In the genomic region with DNA sequence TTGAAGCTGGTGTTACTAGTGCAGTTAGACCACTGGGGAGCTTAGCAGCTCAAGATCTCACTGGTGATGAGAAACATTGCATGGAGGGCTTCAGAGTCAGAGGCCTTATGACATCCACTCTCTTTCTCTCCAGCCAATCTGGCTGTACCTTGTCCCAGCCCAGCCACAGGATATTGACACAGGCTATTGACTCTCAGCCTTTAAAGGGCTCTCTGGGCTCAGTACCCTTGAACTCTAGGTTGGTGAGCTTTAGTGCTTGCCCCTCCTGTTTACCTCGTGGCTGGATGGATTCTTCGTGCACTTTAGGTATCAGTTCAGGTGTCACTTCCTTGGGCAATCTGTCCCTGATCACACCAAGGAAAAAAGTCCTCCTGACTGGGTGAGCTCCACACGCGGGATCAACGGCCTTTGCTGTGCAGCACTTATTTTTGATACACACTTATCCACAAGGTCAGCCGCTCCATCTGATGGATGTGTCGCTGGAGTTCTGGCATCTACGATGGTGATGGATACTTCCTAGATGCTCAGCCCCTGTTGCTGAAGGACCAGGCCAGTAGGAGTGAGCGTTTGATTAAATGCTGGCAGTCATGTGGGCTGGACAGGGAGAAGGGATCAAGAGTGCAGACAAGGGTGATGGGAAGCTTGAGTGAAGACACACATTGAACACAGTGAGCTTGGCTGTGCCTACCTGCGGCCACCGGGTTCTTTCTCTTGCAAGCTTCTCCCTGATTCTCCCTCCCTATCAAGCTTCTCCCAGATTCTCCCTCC, we compare ENCODE assay signal across 23 mouse cellular contexts.
DNase-seq lines count a peak whose midpoint lies in the region; ATAC-seq and TF ChIP-seq lines count a peak whose summit lies in the region.
"Had no signal": no experiment of that assay in that cellular context is flagged by ENCODE, and none has a peak within 500 bp of the region (broad histone marks: within the 10 kb centered on the region; RNA-seq: fewer than 3 reads in every experiment).

No protein-coding gene starts in this region.

- H3K9me3 ChIP-seq in heart, embryonic 10.5 days = no peaks in the 10 kb centered on the region
- H3K9me3 ChIP-seq in heart, embryonic 11.5 days (replicated peaks; ENCODE audit: control insufficient read depth, low read length) = no peaks in the 10 kb centered on the region
- no peaks in the 10 kb centered on the region for H3K9me3 ChIP-seq in liver, embryonic 12.5 days (replicated peaks)
- H3K9me3 ChIP-seq in liver, embryonic 15.5 days (replicated peaks) = no peaks in the 10 kb centered on the region
- no peaks in the 10 kb centered on the region for H3K9me3 ChIP-seq in embryonic facial prominence, embryonic 10.5 days
- no peaks in the 10 kb centered on the region for H3K9me3 ChIP-seq in forebrain, postnatal 0 days (ENCODE audit: low read length)
- H3K9me3 ChIP-seq: embryonic facial prominence, embryonic 15.5 days; forebrain, embryonic 15.5 days; heart, embryonic 13.5 days; hindbrain, embryonic 12.5 days had no signal

- no peaks in the 10 kb centered on the region for H3K27me3 ChIP-seq in heart, embryonic 10.5 days (ENCODE audit: insufficient read depth, poor library complexity, severe bottlenecking)
- no peaks in the 10 kb centered on the region for H3K27me3 ChIP-seq in heart, embryonic 11.5 days (ENCODE audit: control insufficient read depth, insufficient read depth, low read length)
- no peaks in the 10 kb centered on the region for H3K27me3 ChIP-seq in liver, embryonic 12.5 days (replicated peaks)
- H3K27me3 ChIP-seq in liver, embryonic 15.5 days = no peaks in the 10 kb centered on the region
- no peaks in the 10 kb centered on the region for H3K27me3 ChIP-seq in embryonic facial prominence, embryonic 10.5 days (replicated peaks; ENCODE audit: low read depth, poor library complexity, severe bottlenecking)
- H3K27me3 ChIP-seq in forebrain, postnatal 0 days (ENCODE audit: insufficient read depth, low read length) = no peaks in the 10 kb centered on the region
- H3K27me3 ChIP-seq: CH12.LX; embryonic facial prominence, embryonic 15.5 days; forebrain, embryonic 15.5 days; heart, embryonic 13.5 days; hindbrain, embryonic 12.5 days; Patski had no signal

- peaks cover 15% of the 10 kb centered on the region; the same call in 1 of the 2 replicates for H3K4me1 ChIP-seq in heart, embryonic 10.5 days
- peaks cover 5% of the 10 kb centered on the region; the same call in 1 of the 2 replicates for H3K4me1 ChIP-seq in heart, embryonic 11.5 days (ENCODE audit: control insufficient read depth, insufficient read depth, low read length)
- H3K4me1 ChIP-seq in liver, embryonic 12.5 days = no peaks in the 10 kb centered on the region
- no peaks in the 10 kb centered on the region for H3K4me1 ChIP-seq in liver, embryonic 15.5 days (replicated peaks)
- no peaks in the 10 kb centered on the region for H3K4me1 ChIP-seq in embryonic facial prominence, embryonic 10.5 days
- 0 out of 2 replicates have a peak, but pooled peaks cover 4% of the 10 kb centered on the region for H3K4me1 ChIP-seq in forebrain, postnatal 0 days (ENCODE audit: insufficient read depth)
- H3K4me1 ChIP-seq: embryonic facial prominence, embryonic 15.5 days; forebrain, embryonic 15.5 days; hindbrain, embryonic 12.5 days had no signal

- H3K4me2 ChIP-seq in heart, embryonic 11.5 days = no peak overlapping the region
- no peak overlapping the region for H3K4me2 ChIP-seq in liver, embryonic 12.5 days
- no peak overlapping the region for H3K4me2 ChIP-seq in liver, embryonic 15.5 days
- no peak overlapping the region for H3K4me2 ChIP-seq in forebrain, postnatal 0 days (ENCODE audit: low read depth)
- H3K4me2 ChIP-seq: embryonic facial prominence, embryonic 15.5 days; forebrain, embryonic 15.5 days; heart, embryonic 13.5 days; hindbrain, embryonic 12.5 days had no signal

- no peak overlapping the region for H3K9ac ChIP-seq in heart, embryonic 11.5 days (ENCODE audit: low read depth, low read length)
- H3K9ac ChIP-seq in liver, embryonic 12.5 days = no peak overlapping the region
- no peak overlapping the region for H3K9ac ChIP-seq in liver, embryonic 15.5 days
- no peak overlapping the region for H3K9ac ChIP-seq in forebrain, postnatal 0 days
- H3K9ac ChIP-seq: embryonic facial prominence, embryonic 15.5 days; forebrain, embryonic 15.5 days; heart, embryonic 13.5 days; hindbrain, embryonic 12.5 days had no signal

- peak; percentile 39 for DNase-seq in heart, embryonic 10.5 days (ENCODE audit: low spot score)
- DNase-seq in lung, postnatal 25 days (ENCODE audit: low spot score) = peak; percentile 34
- DNase-seq in lung, postnatal 14 days = no peak
- no peak for DNase-seq in embryonic facial prominence, embryonic 10.5 days (ENCODE audit: low spot score)
- DNase-seq in forebrain, postnatal 0 days = no peak
- DNase-seq: adrenal gland, postnatal 36 days; cerebellum, adult 2 months; cerebellum, postnatal 10 days; gastrocnemius, postnatal 10 days; heart, postnatal 4 days had no signal

- no peak for ATAC-seq in heart, embryonic 11.5 days (replicated peaks; ENCODE audit: insufficient number of reproducible peaks, low FRiP score, low TSS enrichment)
- peak; percentile 71 for ATAC-seq in liver, embryonic 12.5 days
- ATAC-seq in liver, embryonic 15.5 days (ENCODE audit: insufficient read depth) = peak; percentile 76
- no peak for ATAC-seq in forebrain, postnatal 0 days
- ATAC-seq: activated CD4-positive, CD25-positive, alpha-beta regulatory T cell, adult 4 months; forebrain, embryonic 15.5 days; hindbrain, embryonic 16.5 days had no signal

- H3K36me3 ChIP-seq in heart, embryonic 10.5 days = no peaks in the 10 kb centered on the region
- H3K36me3 ChIP-seq in heart, embryonic 11.5 days (ENCODE audit: control insufficient read depth, insufficient read depth, low read length) = no peaks in the 10 kb centered on the region
- H3K36me3 ChIP-seq in liver, embryonic 12.5 days = no peaks in the 10 kb centered on the region
- no peaks in the 10 kb centered on the region for H3K36me3 ChIP-seq in liver, embryonic 15.5 days (replicated peaks)
- H3K36me3 ChIP-seq in embryonic facial prominence, embryonic 10.5 days (replicated peaks) = no peaks in the 10 kb centered on the region
- no peaks in the 10 kb centered on the region for H3K36me3 ChIP-seq in forebrain, postnatal 0 days (ENCODE audit: insufficient read depth)
- H3K36me3 ChIP-seq: embryonic facial prominence, embryonic 15.5 days; forebrain, embryonic 15.5 days; heart, embryonic 13.5 days; hindbrain, embryonic 12.5 days had no signal

- H3K4me3 ChIP-seq in heart, embryonic 10.5 days = no peak overlapping the region
- H3K4me3 ChIP-seq in heart, embryonic 11.5 days (ENCODE audit: low read depth, low read length) = no peak overlapping the region
- no peak overlapping the region for H3K4me3 ChIP-seq in liver, embryonic 12.5 days
- H3K4me3 ChIP-seq in liver, embryonic 15.5 days (replicated peaks) = no peak overlapping the region
- no peak overlapping the region for H3K4me3 ChIP-seq in embryonic facial prominence, embryonic 10.5 days
- no peak overlapping the region for H3K4me3 ChIP-seq in forebrain, postnatal 0 days (ENCODE audit: low read depth, low read length)
- H3K4me3 ChIP-seq: embryonic facial prominence, embryonic 15.5 days; erythroblast, embryonic 14.5 days; forebrain, embryonic 15.5 days; heart, adult 2 months; heart, embryonic 13.5 days; hindbrain, embryonic 12.5 days had no signal

- 85% methylated on average over 11 of the region's 11 CpGs for WGBS in heart, embryonic 10.5 days
- WGBS in heart, embryonic 11.5 days (ENCODE audit: insufficient replicate concordance) = 83% methylated on average over 11 of the region's 11 CpGs
- WGBS in liver, embryonic 12.5 days (ENCODE audit: insufficient replicate concordance) = 61% methylated on average over 11 of the region's 11 CpGs
- WGBS in liver, embryonic 15.5 days (ENCODE audit: insufficient replicate concordance) = 68% methylated on average over 11 of the region's 11 CpGs
- WGBS in embryonic facial prominence, embryonic 10.5 days = 95% methylated on average over 11 of the region's 11 CpGs
- WGBS in forebrain, postnatal 0 days = 94% methylated on average over 11 of the region's 11 CpGs

- no peak overlapping the region for H3K27ac ChIP-seq in heart, embryonic 10.5 days
- H3K27ac ChIP-seq in heart, embryonic 11.5 days (ENCODE audit: low read depth, low read length) = no peak overlapping the region
- H3K27ac ChIP-seq in liver, embryonic 12.5 days = no peak overlapping the region
- H3K27ac ChIP-seq in liver, embryonic 15.5 days (replicated peaks) = no peak overlapping the region
- no peak overlapping the region for H3K27ac ChIP-seq in embryonic facial prominence, embryonic 10.5 days (replicated peaks)
- H3K27ac ChIP-seq in forebrain, postnatal 0 days (ENCODE audit: low read depth, low read length) = no peak overlapping the region
- H3K27ac ChIP-seq: embryonic facial prominence, embryonic 15.5 days; heart, adult 2 months; hindbrain, embryonic 12.5 days had no signal

- TF ChIP-seq CTCF in forebrain, postnatal 0 days (IDR thresholded peaks at IDR 0.05; ENCODE audit: low read depth) = no peak

Comparison
In these comparisons a context has a peak if more than half of its experiments do, and no peak if none do; other contexts are left out.
1. DNase-seq: peak in heart, embryonic 10.5 days (single experiment) and lung, postnatal 25 days (single experiment); none in lung, postnatal 14 days (single experiment), embryonic facial prominence, embryonic 10.5 days (single experiment) and forebrain, postnatal 0 days (single experiment).
2. ATAC-seq: peak in liver, embryonic 12.5 days (single experiment) and liver, embryonic 15.5 days (single experiment); none in heart, embryonic 11.5 days (single experiment) and forebrain, postnatal 0 days (single experiment).